Mouse (Mus musculus) forebrain, embryonic 16.5 days (tissue): Measurements from ENCODE around the gene Zfp503. TPM values are rescaled to one million over a fixed set of nuclear protein-coding genes. Genes with fewer than 3 reads are reported as not detected.

ENCODE experiments used
- ATAC-seq: fragments of 200-750 bp; cut with Nextera tagmentation; 2 replicates; pipeline ENCODE4 v1.8.0; 2017; ENCODE audit warnings: mild to moderate bottlenecking, moderate library complexity
- H3K27ac ChIP-seq: fragments of 300-500 bp; sonication (generic); 2 replicates; pipeline ENCODE4 v1.5.1; 2014; ENCODE audit warnings: low read length, control low read depth
- H3K27me3 ChIP-seq: fragments of 300-500 bp; sonication (generic); replicated peaks from 2 replicates; pipeline ENCODE4 v1.6.1; 2014; ENCODE audit warnings: low read length; ENCODE audit not compliant: control insufficient read depth, insufficient read depth
- H3K36me3 ChIP-seq: fragments of 300-500 bp; sonication (generic); 2 replicates; pipeline ENCODE4 v1.6.1; 2014; ENCODE audit not compliant: control insufficient read depth, insufficient read depth
- H3K4me1 ChIP-seq: fragments of 300-500 bp; sonication (generic); replicated peaks from 2 replicates; pipeline ENCODE4 v1.6.1; 2014; ENCODE audit warnings: low read length; ENCODE audit not compliant: control insufficient read depth, insufficient read depth
- H3K4me2 ChIP-seq: fragments of 300-500 bp; sonication (generic); 2 replicates; pipeline ENCODE4 v1.6.1; 2014; ENCODE audit warnings: mild to moderate bottlenecking, low read length, control low read depth
- H3K4me3 ChIP-seq: fragments of 300-500 bp; sonication (generic); replicated peaks from 2 replicates; pipeline ENCODE4 v1.5.1; 2014; ENCODE audit warnings: mild to moderate bottlenecking, low read length, control low read depth
- H3K9ac ChIP-seq: fragments of 300-500 bp; sonication (generic); replicated peaks from 2 replicates; pipeline ENCODE4 v1.6.1; 2014; ENCODE audit warnings: low read depth, low read length, control low read depth
- H3K9me3 ChIP-seq: fragments of 300-500 bp; sonication (generic); 2 replicates; pipeline ENCODE4 v1.6.1; 2016; ENCODE audit warnings: low read length; ENCODE audit not compliant: control insufficient read depth
- WGBS: fragments of 180-500 bp; shearing (Covaris S2); extraction: QIAGEN DNeasy Blood & Tissue Kit; methylation state at CpG from one replicate; pipeline ENCODE4 v1.1.7; 2014; 5-methylcytosine and 5-hydroxymethylcytosine counted together
- polyA plus RNA-seq: library from polyadenylated mRNA; unstranded; fragments of >200 nt; fragmentation: Nextera tagmentation; extraction: Ambion mirVana; gene quantifications from 2 replicates; pipeline ENCODE4 v1.2.1, GENCODE M21; 2015

The Zfp503 gene
- polyA plus RNA-seq, 1 experiment from 2014 or later = 5.5 TPM

- no peak for ATAC-seq
- under 1% methylated on average over 26 of the region's 26 CpGs for WGBS
- Histone ChIP-seq H3K4me2 (peak overlapping the region; percentile 87), H3K36me3 (no peaks in the 10 kb centered on the region), H3K9ac (peak overlapping the region; percentile 20), H3K4me1 (peaks cover 48% of the 10 kb centered on the region), H3K27ac (peak overlapping the region; percentile 67), H3K27me3 (peaks cover 52% of the 10 kb centered on the region), H3K4me3 (peak overlapping the region; percentile 70), H3K9me3 (no peaks in the 10 kb centered on the region)
Observed at GRCm38 (mm10) chr14:21988577-21989290, 667 bp downstream of the Zfp503 start.

DNA sequence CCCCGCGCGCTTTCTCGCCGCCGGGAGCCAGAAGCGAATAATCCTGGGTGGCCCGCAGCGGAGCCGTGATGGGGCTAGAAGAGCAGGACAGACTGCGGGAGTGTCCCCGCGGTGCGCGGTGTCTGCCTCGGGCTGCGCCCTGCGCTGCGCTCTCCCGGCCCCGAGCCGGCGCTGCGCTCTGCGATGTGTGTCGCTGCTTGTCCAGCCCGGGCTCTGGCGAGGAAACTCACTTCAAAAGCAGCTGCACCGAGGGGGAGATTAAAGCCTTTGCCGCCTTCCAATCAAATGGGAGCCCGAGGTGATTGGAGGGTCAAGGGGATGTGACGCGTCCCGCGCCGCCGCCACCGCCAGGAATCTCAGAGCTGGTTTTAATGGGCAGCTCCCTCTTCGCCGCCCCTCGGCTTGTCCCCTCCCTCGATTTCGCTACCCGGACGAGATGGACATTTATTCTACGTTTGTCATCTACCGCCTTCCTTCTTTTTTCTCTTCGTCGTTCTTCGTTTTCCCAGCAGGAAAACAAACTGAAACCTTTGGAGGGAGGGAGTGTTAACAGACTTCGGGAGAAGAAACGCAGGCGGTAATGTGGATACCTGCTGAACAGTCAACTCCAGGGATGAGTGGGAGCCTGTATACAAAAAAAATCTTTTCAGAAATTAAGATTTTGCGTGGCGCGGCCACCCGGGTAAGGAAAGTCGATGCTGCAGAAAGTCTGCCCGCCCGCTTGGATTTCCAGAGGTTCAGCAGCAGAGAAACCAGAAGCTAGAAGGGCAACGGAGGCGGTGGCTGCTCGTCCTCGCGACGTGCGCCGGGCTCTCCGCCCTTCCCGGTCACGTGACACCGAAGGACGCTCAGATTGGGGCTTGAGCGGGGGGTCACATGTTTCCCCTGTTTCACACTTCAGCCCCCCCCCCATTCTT, 1.5 kb downstream of the Zfp503 start:
- Histone ChIP-seq H3K9me3 (no peaks in the 10 kb centered on the region), H3K4me2 (peak overlapping the region; percentile 87), H3K4me3 (peak overlapping the region; percentile 70), H3K27ac (peak overlapping the region; percentile 88), H3K36me3 (no peaks in the 10 kb centered on the region), H3K9ac (peak overlapping the region; percentile 69), H3K27me3 (peaks cover 46% of the 10 kb centered on the region), H3K4me1 (peaks cover 54% of the 10 kb centered on the region)
- under 1% methylated on average over 73 of the region's 74 CpGs for WGBS
- ATAC-seq = peak; percentile 74

DNA sequence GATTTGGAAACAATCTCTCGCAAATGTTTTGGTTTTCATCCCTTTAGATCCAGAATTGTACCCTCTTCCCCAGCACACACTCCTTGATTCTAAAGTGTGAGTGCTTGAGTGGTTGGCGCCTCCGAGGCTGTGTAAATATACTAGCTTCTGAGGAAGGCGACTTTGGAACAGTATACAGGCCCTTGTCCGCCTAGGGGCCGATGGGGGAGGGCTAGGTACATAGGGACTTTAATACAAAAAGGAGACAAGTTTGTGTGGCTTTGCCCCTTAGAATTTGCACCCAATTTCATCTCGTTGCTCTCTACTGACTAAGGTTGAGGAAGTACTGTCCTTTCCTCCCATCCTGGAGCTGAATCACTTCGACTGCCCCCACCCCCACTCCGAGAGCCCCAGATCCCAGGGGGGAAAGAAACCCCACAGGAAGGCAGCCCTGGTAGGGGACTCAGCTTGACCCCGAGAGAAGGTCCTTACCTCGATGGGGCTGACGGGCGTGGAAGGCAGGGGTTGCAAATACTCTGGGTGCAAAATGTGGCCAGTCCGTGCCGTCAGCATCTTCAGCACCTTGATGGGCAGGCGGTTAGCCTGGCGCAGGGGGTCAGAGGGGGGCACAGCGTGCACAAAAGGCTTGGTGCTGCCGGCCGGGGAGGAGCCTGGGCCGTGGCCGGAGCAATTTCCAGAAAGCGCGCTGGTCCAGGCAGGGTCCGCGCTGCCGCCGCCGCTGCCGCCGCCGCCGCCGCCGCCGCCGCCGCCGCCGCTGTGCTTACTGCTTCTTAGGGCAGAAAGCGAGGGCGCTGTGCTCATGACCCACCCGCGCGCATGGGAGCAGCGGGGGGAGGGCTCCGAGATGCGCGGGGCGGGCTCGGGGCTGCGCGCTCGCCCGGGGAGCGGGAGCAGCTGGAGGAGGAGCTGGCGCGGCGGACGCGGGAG, 2.4 kb downstream of the Zfp503 start:
- peak overlapping the region; percentile 70 for H3K4me3 ChIP-seq
- peak overlapping the region; percentile 88 for H3K27ac ChIP-seq
- H3K9me3 ChIP-seq = no peaks in the 10 kb centered on the region
- H3K9ac ChIP-seq = peak overlapping the region; percentile 69
- peaks cover 41% of the 10 kb centered on the region for H3K27me3 ChIP-seq
- WGBS = under 1% methylated on average over 49 of the region's 61 CpGs
- no peaks in the 10 kb centered on the region for H3K36me3 ChIP-seq
- H3K4me2 ChIP-seq = peak overlapping the region; percentile 87
- ATAC-seq = peak; percentile 9
- H3K4me1 ChIP-seq = peaks cover 63% of the 10 kb centered on the region

- peak; percentile 41 for ATAC-seq
- Histone ChIP-seq H3K27me3 (peaks cover 45% of the 10 kb centered on the region), H3K9me3 (no peaks in the 10 kb centered on the region), H3K9ac (peak overlapping the region; percentile 69), H3K27ac (peak overlapping the region; percentile 88), H3K36me3 (no peaks in the 10 kb centered on the region), H3K4me3 (peak overlapping the region; percentile 70), H3K4me2 (peak overlapping the region; percentile 87), H3K4me1 (peaks cover 65% of the 10 kb centered on the region)
- WGBS = under 1% methylated on average over 55 of the region's 62 CpGs
Observed at GRCm38 (mm10) chr14:21985981-21986732, 3.2 kb downstream of the Zfp503 start.

- Histone ChIP-seq H3K9me3 (no peaks in the 10 kb centered on the region), H3K4me3 (peak overlapping the region; percentile 70), H3K9ac (peak overlapping the region; percentile 69), H3K4me1 (peaks cover 60% of the 10 kb centered on the region), H3K4me2 (peak overlapping the region; percentile 87), H3K27ac (peak overlapping the region; percentile 88), H3K27me3 (peaks cover 50% of the 10 kb centered on the region), H3K36me3 (no peaks in the 10 kb centered on the region)
- WGBS = under 1% methylated on average over 37 of the region's 37 CpGs
- ATAC-seq = no peak
Observed at GRCm38 (mm10) chr14:21985426-21985931, 3.9 kb downstream of the Zfp503 start.

- ATAC-seq = no peak
- WGBS = 3% methylated on average over 49 of the region's 49 CpGs
- Histone ChIP-seq H3K4me1 (peaks cover 60% of the 10 kb centered on the region), H3K4me3 (peak overlapping the region; percentile 70), H3K27me3 (peaks cover 50% of the 10 kb centered on the region), H3K9ac (peak overlapping the region; percentile 69), H3K4me2 (peak overlapping the region; percentile 87), H3K9me3 (no peaks in the 10 kb centered on the region), H3K36me3 (no peaks in the 10 kb centered on the region), H3K27ac (peak overlapping the region; percentile 88; the same call in 1 of the 2 replicates)
Observed at GRCm38 (mm10) chr14:21984757-21985425, 4.5 kb downstream of the Zfp503 start.

DNA sequence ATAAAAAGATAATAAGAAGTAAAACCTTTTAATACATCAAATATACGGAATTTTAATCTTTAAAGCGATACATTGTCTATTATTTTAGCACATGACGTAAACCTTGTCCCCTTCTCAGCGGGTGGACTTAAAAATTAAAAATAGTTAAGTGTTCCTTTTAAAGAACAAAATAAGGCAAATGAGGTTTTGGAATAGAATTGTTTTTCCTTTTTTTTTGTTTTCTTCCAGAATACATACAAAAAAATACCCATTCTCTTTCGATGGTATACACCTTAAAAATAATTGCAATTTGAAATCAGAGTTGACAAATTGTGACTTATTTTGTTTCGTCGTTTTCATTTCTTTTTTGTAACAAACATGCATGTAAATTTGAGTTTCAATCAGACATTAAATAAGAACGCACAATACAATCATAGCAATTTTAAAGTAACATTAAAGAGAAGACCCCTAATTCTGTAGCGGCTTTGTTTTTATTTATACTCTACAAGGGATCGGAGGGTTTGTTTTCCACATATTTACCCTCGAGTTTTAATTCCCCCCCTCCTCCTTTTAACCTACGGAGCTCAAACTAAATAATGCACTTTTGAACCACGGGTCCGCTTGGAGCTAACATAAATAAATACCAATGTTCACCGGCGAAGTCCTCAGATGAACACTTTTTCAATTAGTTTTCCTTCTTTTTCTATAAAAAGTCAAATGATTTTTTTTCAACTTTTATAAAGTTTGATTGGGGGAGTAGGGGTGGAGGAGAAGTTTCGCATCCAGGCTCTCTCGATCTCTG, 5.3 kb downstream of the Zfp503 start:
- Histone ChIP-seq H3K9me3 (no peaks in the 10 kb centered on the region), H3K27me3 (peaks cover 50% of the 10 kb centered on the region), H3K4me1 (peaks cover 52% of the 10 kb centered on the region), H3K9ac (no peak overlapping the region), H3K27ac (no peak overlapping the region), H3K36me3 (no peaks in the 10 kb centered on the region), H3K4me3 (peak overlapping the region; percentile 70), H3K4me2 (peak overlapping the region; percentile 87)
- WGBS = 9% methylated on average over 18 of the region's 18 CpGs
- no peak for ATAC-seq
